Mouse (Mus musculus): Measurements from ENCODE around the gene Tmem184a. TPM values are rescaled to one million over a fixed set of nuclear protein-coding genes. Genes with fewer than 3 reads are reported as not detected.

The Tmem184a gene
- total RNA-seq (2022): under 1 TPM; 0.07 to 0.67 (median 0.21) TPM

- DNase-seq: no peak
These were observed at the start of gene Tmem184a for GRCm38 (mm10) chr5:139819538-139820181. Tmem184a (minus strand) TSS chr5:139819917.

GRCm38 (mm10) chr5:139862759-139863158, 43.0 kb upstream of the Tmem184a start:
- peak; percentile 40 for DNase-seq

- DNase-seq: no peak
These were observed 40.8 kb upstream of the Tmem184a start for GRCm38 (mm10) chr5:139860328-139861104.

- DNase-seq: peak; percentile 54
These were observed 30.1 kb upstream of the Tmem184a start for GRCm38 (mm10) chr5:139849626-139850320.

GRCm38 (mm10) chr5:139839142-139839541, 19.4 kb upstream of the Tmem184a start:
- DNase-seq: no peak

- no peak for DNase-seq
These were observed 18.8 kb upstream of the Tmem184a start for GRCm38 (mm10) chr5:139838476-139838892.

GRCm38 (mm10) chr5:139835706-139836105, 16.0 kb upstream of the Tmem184a start:
- DNase-seq: no peak

- no peak for DNase-seq
These were observed 12.4 kb upstream of the Tmem184a start for GRCm38 (mm10) chr5:139832125-139832524.

GRCm38 (mm10) chr5:139830734-139831133, 11.0 kb upstream of the Tmem184a start:
- DNase-seq: no peak

GRCm38 (mm10) chr5:139829384-139829783, 9.7 kb upstream of the Tmem184a start:
- DNase-seq: no peak

- DNase-seq: no peak
These were observed 7.9 kb upstream of the Tmem184a start for GRCm38 (mm10) chr5:139827593-139827992.

GRCm38 (mm10) chr5:139826357-139827055, 6.8 kb upstream of the Tmem184a start, which contains the start of the genes Gm26938 and Psmg3:
Gm26938 (minus strand) TSS chr5:139826407.
Psmg3 (minus strand) TSS chr5:139826885.
- peak; percentile 81 for DNase-seq

GRCm38 (mm10) chr5:139825947-139826346, 6.2 kb upstream of the Tmem184a start:
- DNase-seq: no peak

GRCm38 (mm10) chr5:139824531-139824930, 4.8 kb upstream of the Tmem184a start:
- no peak for DNase-seq

- no peak for DNase-seq
These were observed 2.0 kb upstream of the Tmem184a start for GRCm38 (mm10) chr5:139821466-139822459.

- DNase-seq: no peak
These were observed 916 bp downstream of the Tmem184a start for GRCm38 (mm10) chr5:139818801-139819200.

- no peak for DNase-seq
These were observed 1.7 kb downstream of the Tmem184a start for GRCm38 (mm10) chr5:139818056-139818455.

GRCm38 (mm10) chr5:139817292-139817691, 2.4 kb downstream of the Tmem184a start:
- DNase-seq: no peak

- DNase-seq: no peak
These were observed 3.3 kb downstream of the Tmem184a start for GRCm38 (mm10) chr5:139816445-139816844.

- DNase-seq: no peak
These were observed 3.8 kb downstream of the Tmem184a start for GRCm38 (mm10) chr5:139815964-139816363.

- DNase-seq: no peak
These were observed 5.7 kb downstream of the Tmem184a start for GRCm38 (mm10) chr5:139813963-139814381.

All from adrenal gland, adult 8-10 months (tissue).